Mouse (Mus musculus) hindbrain, embryonic 10.5 days (tissue): ENCODE data around the gene Ube2c. TPM values are rescaled to one million over a fixed set of nuclear protein-coding genes. Genes with fewer than 3 reads are reported as not detected.

ENCODE experiments used
- DNase-seq: peaks from one replicate; pipeline ENCODE4 v3.0.0-alpha.2; 2017; ENCODE audit warnings: low spot score
- H3K27ac ChIP-seq: fragments of 300-500 bp; sonication (generic); 2 replicates; pipeline ENCODE4 v1.5.1; 2016; ENCODE audit warnings: mild to moderate bottlenecking, moderate library complexity
- H3K27me3 ChIP-seq: fragments of 300-500 bp; sonication (generic); 2 replicates; pipeline ENCODE4 v1.6.1; 2016; ENCODE audit warnings: mild to moderate bottlenecking; ENCODE audit not compliant: poor library complexity, insufficient read depth, severe bottlenecking
- H3K36me3 ChIP-seq: fragments of 300-500 bp; sonication (generic); 2 replicates; pipeline ENCODE4 v1.6.1; 2016; ENCODE audit warnings: mild to moderate bottlenecking, moderate library complexity
- H3K4me1 ChIP-seq: fragments of 300-500 bp; sonication (generic); replicated peaks from 2 replicates; pipeline ENCODE4 v1.6.1; 2016; ENCODE audit warnings: mild to moderate bottlenecking
- H3K4me3 ChIP-seq: fragments of 300-500 bp; sonication (generic); 2 replicates; pipeline ENCODE4 v1.5.1; 2016; ENCODE audit warnings: mild to moderate bottlenecking, moderate library complexity
- H3K9me3 ChIP-seq: fragments of 300-500 bp; sonication (generic); 2 replicates; pipeline ENCODE4 v1.6.1; 2016; ENCODE audit warnings: mild to moderate bottlenecking, moderate library complexity
- WGBS: fragments of 180-500 bp; shearing (Covaris S2); methylation state at CpG from one replicate; pipeline ENCODE4 v1.1.7; 2016; 5-methylcytosine and 5-hydroxymethylcytosine counted together
- polyA plus RNA-seq: library from polyadenylated mRNA; unstranded; fragments of >200 nt; fragmentation: Nextera tagmentation; extraction: Ambion mirVana; gene quantifications from 2 replicates; pipeline ENCODE4 v1.2.1, GENCODE M21; 2016

The Ube2c gene
- polyA plus RNA-seq, 1 experiment from 2014 or later: 588 TPM

- Histone ChIP-seq H3K4me1 (peaks cover 35% of the 10 kb centered on the region), H3K27ac (peak overlapping the region; percentile 89; the same call in 1 of the 2 replicates), H3K9me3 (no peaks in the 10 kb centered on the region), H3K36me3 (peaks cover 13% of the 10 kb centered on the region), H3K27me3 (peaks cover 7% of the 10 kb centered on the region; the same call in 1 of the 2 replicates), H3K4me3 (peak overlapping the region; percentile 79)
- WGBS: 26% methylated on average over 7 of the region's 7 CpGs
- DNase-seq: no peak
Observed at GRCm38 (mm10) chr2:164784869-164785420, 15.2 kb downstream of the Ube2c start.

- H3K27ac ChIP-seq: peak within 1 kb of the TSS; percentile 89
- peaks cover 7% of the 10 kb centered on the region; the same call in 1 of the 2 replicates for H3K27me3 ChIP-seq
- H3K4me1 ChIP-seq: peaks cover 35% of the 10 kb centered on the region
- peak within 1 kb of the TSS; percentile 79 for H3K4me3 ChIP-seq
- peak; percentile 87 for DNase-seq
- no peaks in the 10 kb centered on the region for H3K9me3 ChIP-seq
- peaks cover 21% of the 10 kb centered on the region for H3K36me3 ChIP-seq
- under 1% methylated on average over 87 of the region's 89 CpGs for WGBS
Observed at GRCm38 (mm10) chr2:164785481-164786387, 16.0 kb downstream of the Ube2c start, which contains the start of gene Snx21. Gene Snx21, plus strand, starts transcription at chr2:164785823.

- peak overlapping the region; percentile 79 for H3K4me3 ChIP-seq
- H3K9me3 ChIP-seq: no peaks in the 10 kb centered on the region
- peak overlapping the region; percentile 89 for H3K27ac ChIP-seq
- H3K36me3 ChIP-seq: peaks cover 28% of the 10 kb centered on the region
- no peak for DNase-seq
- H3K4me1 ChIP-seq: peaks cover 35% of the 10 kb centered on the region
- 8% methylated on average over 15 of the region's 15 CpGs for WGBS
- H3K27me3 ChIP-seq: peaks cover 7% of the 10 kb centered on the region; the same call in 1 of the 2 replicates
Observed at GRCm38 (mm10) chr2:164786388-164786885, 16.7 kb downstream of the Ube2c start.

- H3K36me3 ChIP-seq: peaks cover 34% of the 10 kb centered on the region
- H3K9me3 ChIP-seq: no peaks in the 10 kb centered on the region
- DNase-seq: no peak
- peak overlapping the region; percentile 79 for H3K4me3 ChIP-seq
- peaks cover 7% of the 10 kb centered on the region; the same call in 1 of the 2 replicates for H3K27me3 ChIP-seq
- H3K4me1 ChIP-seq: peaks cover 35% of the 10 kb centered on the region
- 86% methylated on average over 3 of the region's 3 CpGs for WGBS
- no peak overlapping the region for H3K27ac ChIP-seq
Observed at GRCm38 (mm10) chr2:164787032-164787431, 17.3 kb downstream of the Ube2c start.

GRCm38 (mm10) chr2:164787779-164788178 is 18.1 kb downstream of the Ube2c start:
- peaks cover 41% of the 10 kb centered on the region for H3K36me3 ChIP-seq
- no peak for DNase-seq
- no peaks in the 10 kb centered on the region for H3K9me3 ChIP-seq
- peaks cover 7% of the 10 kb centered on the region; the same call in 1 of the 2 replicates for H3K27me3 ChIP-seq
- H3K4me3 ChIP-seq: no peak overlapping the region
- peaks cover 35% of the 10 kb centered on the region for H3K4me1 ChIP-seq
- no peak overlapping the region for H3K27ac ChIP-seq
- 86% methylated on average over 10 of the region's 10 CpGs for WGBS

GRCm38 (mm10) chr2:164788411-164788810 is 18.7 kb downstream of the Ube2c start:
- no peak overlapping the region for H3K4me3 ChIP-seq
- no peaks in the 10 kb centered on the region for H3K9me3 ChIP-seq
- H3K27ac ChIP-seq: no peak overlapping the region
- WGBS: 70% methylated on average over 4 of the region's 4 CpGs
- H3K4me1 ChIP-seq: peaks cover 35% of the 10 kb centered on the region
- no peak for DNase-seq
- peaks cover 7% of the 10 kb centered on the region; the same call in 1 of the 2 replicates for H3K27me3 ChIP-seq
- peaks cover 47% of the 10 kb centered on the region for H3K36me3 ChIP-seq

GRCm38 (mm10) chr2:164790451-164790850 is 20.8 kb downstream of the Ube2c start:
- WGBS: 83% methylated on average over 4 of the region's 4 CpGs
- no peak overlapping the region for H3K4me3 ChIP-seq
- H3K36me3 ChIP-seq: peaks cover 65% of the 10 kb centered on the region
- peaks cover 26% of the 10 kb centered on the region for H3K4me1 ChIP-seq
- no peak for DNase-seq
- no peaks in the 10 kb centered on the region for H3K9me3 ChIP-seq
- peaks cover 7% of the 10 kb centered on the region; the same call in 1 of the 2 replicates for H3K27me3 ChIP-seq
- H3K27ac ChIP-seq: no peak overlapping the region

- H3K27ac ChIP-seq: no peak overlapping the region
- H3K4me1 ChIP-seq: peaks cover 12% of the 10 kb centered on the region
- no peak overlapping the region for H3K4me3 ChIP-seq
- H3K36me3 ChIP-seq: peaks cover 79% of the 10 kb centered on the region
- 92% methylated on average over 18 of the region's 18 CpGs for WGBS
- H3K27me3 ChIP-seq: peaks cover 4% of the 10 kb centered on the region; the same call in 1 of the 2 replicates
- DNase-seq: no peak
- H3K9me3 ChIP-seq: no peaks in the 10 kb centered on the region
Observed at GRCm38 (mm10) chr2:164791841-164792261, 22.2 kb downstream of the Ube2c start.

- DNase-seq: no peak
- Histone ChIP-seq H3K9me3 (no peaks in the 10 kb centered on the region), H3K27ac (no peak overlapping the region), H3K36me3 (peaks cover 84% of the 10 kb centered on the region), H3K4me1 (peaks cover 10% of the 10 kb centered on the region), H3K27me3 (no peaks in the 10 kb centered on the region), H3K4me3 (no peak overlapping the region)
- WGBS: 93% methylated on average over 12 of the region's 12 CpGs
Observed at GRCm38 (mm10) chr2:164792400-164793190, 22.9 kb downstream of the Ube2c start.

GRCm38 (mm10) chr2:164793236-164793635 is 23.5 kb downstream of the Ube2c start:
- Histone ChIP-seq H3K27me3 (no peaks in the 10 kb centered on the region), H3K4me3 (no peak overlapping the region), H3K4me1 (peaks cover 8% of the 10 kb centered on the region), H3K9me3 (no peaks in the 10 kb centered on the region), H3K36me3 (peaks cover 91% of the 10 kb centered on the region), H3K27ac (no peak overlapping the region)
- 87% methylated on average over 3 of the region's 3 CpGs for WGBS
- peak; percentile 63 for DNase-seq

GRCm38 (mm10) chr2:164793772-164794171 is 24.1 kb downstream of the Ube2c start:
- peaks cover 3% of the 10 kb centered on the region; the same call in 1 of the 2 replicates for H3K4me1 ChIP-seq
- H3K9me3 ChIP-seq: no peaks in the 10 kb centered on the region
- 87% methylated on average over 2 of the region's 2 CpGs for WGBS
- H3K36me3 ChIP-seq: peaks cover 91% of the 10 kb centered on the region
- DNase-seq: no peak
- no peak overlapping the region for H3K27ac ChIP-seq
- no peak overlapping the region; the same call in 1 of the 2 replicates for H3K4me3 ChIP-seq
- no peaks in the 10 kb centered on the region for H3K27me3 ChIP-seq

GRCm38 (mm10) chr2:164794293-164794692 is 24.6 kb downstream of the Ube2c start:
- no peak overlapping the region for H3K4me3 ChIP-seq
- H3K36me3 ChIP-seq: peaks cover 93% of the 10 kb centered on the region
- H3K4me1 ChIP-seq: no peaks in the 10 kb centered on the region
- WGBS: 43% methylated on average over 5 of the region's 5 CpGs
- no peak overlapping the region for H3K27ac ChIP-seq
- H3K27me3 ChIP-seq: no peaks in the 10 kb centered on the region
- DNase-seq: peak; percentile 80
- H3K9me3 ChIP-seq: no peaks in the 10 kb centered on the region
